Mouse (Mus musculus) spleen, adult 2 months (tissue): Measurements from ENCODE around the gene Olfr818.

ENCODE experiments used
- CTCF ChIP-seq: fragments of 200-500 bp; IDR thresholded peaks from 2 replicates; pipeline ENCODE4 v1.5.1; 2011; ENCODE audit warnings: mild to moderate bottlenecking, inconsistent platforms; ENCODE audit not compliant: insufficient read depth, insufficient read length, insufficient replicate concordance; ENCODE audit errors: extremely low read depth
- POLR2A ChIP-seq: fragments of 200-500 bp; IDR thresholded peaks from 2 replicates; pipeline ENCODE4 v1.6.1; 2011; ENCODE audit warnings: low read depth, low read length, inconsistent platforms

- TF ChIP-seq CTCF (no peak), POLR2A (no peak)
Measured at GRCm38 (mm10) chr10:129949000-129949399, at the start of gene Olfr818.
